Mouse (Mus musculus): Measurements from ENCODE around the gene Efhc2. TPM values are rescaled to one million over a fixed set of nuclear protein-coding genes. Genes with fewer than 3 reads are reported as not detected.

Gene Efhc2
- 0.64 and 0.69 TPM in 2 replicates for polyA plus RNA-seq (2014; fragmentation: Nextera tagmentation; extraction: Ambion mirVana)

DNA sequence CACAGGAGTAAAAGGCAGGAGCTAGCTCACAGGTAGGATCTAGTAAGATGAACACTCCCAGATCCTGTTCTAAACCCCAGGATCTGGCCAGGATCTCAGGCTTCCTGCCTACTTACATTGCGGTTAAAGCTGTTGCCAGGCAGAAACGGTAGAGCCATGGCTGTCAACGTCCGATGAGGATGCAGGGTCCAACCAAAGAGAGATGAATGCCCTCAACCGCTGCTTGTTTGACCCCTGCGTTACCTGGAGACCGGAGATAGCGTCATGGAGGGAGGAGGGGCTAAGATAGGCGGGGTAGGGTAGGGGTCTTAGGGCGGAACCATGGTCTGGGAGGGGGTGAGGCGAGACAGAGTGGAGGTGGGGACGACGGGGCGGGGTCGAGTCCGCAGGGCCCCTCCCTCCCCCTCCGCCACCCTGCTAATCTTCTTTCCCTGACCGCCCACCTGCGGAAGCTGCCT is at the start of gene Efhc2:
Efhc2 (minus strand) TSS at position 243 of the 458 bp plus-strand sequence.
- 10% methylated on average over 10 of the region's 19 CpGs for WGBS
- Histone ChIP-seq H3K27ac (ENCODE audit: low read depth, low read length) (no peak within 1 kb of the TSS), H3K9ac (ENCODE audit: low read length) (no peak within 1 kb of the TSS; the same call in 1 of the 2 replicates), H3K4me2 (ENCODE audit: low read depth, low read length, severe bottlenecking) (peak within 1 kb of the TSS; percentile 46), H3K4me3 (ENCODE audit: low read depth, low read length) (peak within 1 kb of the TSS; percentile 23), H3K27me3 (ENCODE audit: control insufficient read depth, insufficient read depth, low read length) (no peaks in the 10 kb centered on the region), H3K9me3 (ENCODE audit: control insufficient read depth, low read length) (no peaks in the 10 kb centered on the region), H3K4me1 (replicated peaks; ENCODE audit: control insufficient read depth, insufficient read depth, low read length) (no peaks in the 10 kb centered on the region), H3K36me3 (ENCODE audit: control insufficient read depth, insufficient read depth, low read length) (no peaks in the 10 kb centered on the region)
- ATAC-seq (replicated peaks; ENCODE audit: low FRiP score) (peak; percentile 66), DNase-seq (ENCODE audit: low spot score) (peak; percentile 57)

DNA sequence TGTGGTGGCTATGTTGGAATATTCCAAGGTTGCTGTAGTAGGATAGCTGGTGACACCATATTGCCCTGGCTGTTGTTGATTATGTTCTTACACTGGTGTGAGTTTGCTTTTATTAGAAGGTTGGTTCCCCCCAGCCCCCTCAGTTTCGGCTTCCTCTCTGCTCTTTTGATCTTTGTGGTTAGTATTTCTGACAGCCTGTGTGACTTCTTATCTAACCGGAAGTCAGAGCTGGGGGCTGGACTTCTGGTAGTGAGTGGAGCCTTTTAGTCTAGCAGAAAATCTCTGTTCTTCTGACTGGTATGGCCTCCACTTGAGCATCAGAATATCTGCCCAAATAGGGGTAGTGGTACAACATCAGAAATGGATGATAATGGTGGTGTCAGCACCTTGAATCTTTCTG is 45.9 kb upstream of the Efhc2 start:
- Histone ChIP-seq H3K4me1 (replicated peaks; ENCODE audit: control insufficient read depth, insufficient read depth, low read length) (no peaks in the 10 kb centered on the region), H3K27ac (ENCODE audit: low read depth, low read length) (no peak overlapping the region), H3K9ac (ENCODE audit: low read length) (no peak overlapping the region), H3K9me3 (ENCODE audit: control insufficient read depth, low read length) (no peaks in the 10 kb centered on the region), H3K27me3 (ENCODE audit: control insufficient read depth, insufficient read depth, low read length) (no peaks in the 10 kb centered on the region), H3K4me2 (ENCODE audit: low read depth, low read length, severe bottlenecking) (no peak overlapping the region), H3K36me3 (ENCODE audit: control insufficient read depth, insufficient read depth, low read length) (no peaks in the 10 kb centered on the region), H3K4me3 (ENCODE audit: low read depth, low read length) (no peak overlapping the region)
- no peak for DNase-seq (ENCODE audit: low spot score)
- ATAC-seq (replicated peaks; ENCODE audit: low FRiP score) = no peak
- WGBS = 73% methylated on average over 2 of the region's 2 CpGs

DNA sequence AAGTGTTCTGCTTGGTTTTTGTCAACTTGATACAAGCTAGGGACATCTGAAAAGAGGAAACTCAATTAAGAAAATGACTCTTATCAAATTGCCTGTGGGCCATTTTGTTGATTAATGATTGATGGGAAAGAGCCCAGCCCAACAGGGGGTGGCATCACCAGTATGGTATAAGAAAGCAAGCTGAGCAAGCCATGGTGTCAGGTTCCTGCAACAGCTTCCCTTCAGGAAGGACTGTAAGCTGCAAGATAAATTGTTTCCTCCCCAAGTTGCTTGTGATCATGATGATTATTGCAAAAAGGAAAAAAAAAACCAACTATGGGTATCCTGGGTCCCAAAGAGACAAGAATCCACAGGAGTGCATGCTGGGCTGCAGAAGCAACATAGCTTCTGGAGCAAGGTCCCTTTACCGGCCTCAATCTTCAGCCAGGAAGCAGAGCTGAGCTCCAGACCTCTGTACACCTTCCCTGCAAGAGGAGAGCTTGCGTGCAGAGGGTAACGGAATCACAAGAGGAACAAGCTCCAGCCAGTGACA is 18.8 kb downstream of the Efhc2 start:
- no peaks in the 10 kb centered on the region for H3K9me3 ChIP-seq (ENCODE audit: control insufficient read depth, low read length)
- H3K4me3 ChIP-seq (ENCODE audit: low read depth, low read length) = no peak overlapping the region
- no peak overlapping the region for H3K9ac ChIP-seq (ENCODE audit: low read length)
- WGBS = 83% methylated on average over 3 of the region's 3 CpGs
- DNase-seq (ENCODE audit: low spot score) (no peak), ATAC-seq (replicated peaks; ENCODE audit: low FRiP score) (no peak)
- H3K27me3 ChIP-seq (ENCODE audit: control insufficient read depth, insufficient read depth, low read length) = no peaks in the 10 kb centered on the region
- no peak overlapping the region for H3K27ac ChIP-seq (ENCODE audit: low read depth, low read length)
- H3K4me1 ChIP-seq (replicated peaks; ENCODE audit: control insufficient read depth, insufficient read depth, low read length) = no peaks in the 10 kb centered on the region
- H3K36me3 ChIP-seq (ENCODE audit: control insufficient read depth, insufficient read depth, low read length) = no peaks in the 10 kb centered on the region
- no peak overlapping the region for H3K4me2 ChIP-seq (ENCODE audit: low read depth, low read length, severe bottlenecking)

DNA sequence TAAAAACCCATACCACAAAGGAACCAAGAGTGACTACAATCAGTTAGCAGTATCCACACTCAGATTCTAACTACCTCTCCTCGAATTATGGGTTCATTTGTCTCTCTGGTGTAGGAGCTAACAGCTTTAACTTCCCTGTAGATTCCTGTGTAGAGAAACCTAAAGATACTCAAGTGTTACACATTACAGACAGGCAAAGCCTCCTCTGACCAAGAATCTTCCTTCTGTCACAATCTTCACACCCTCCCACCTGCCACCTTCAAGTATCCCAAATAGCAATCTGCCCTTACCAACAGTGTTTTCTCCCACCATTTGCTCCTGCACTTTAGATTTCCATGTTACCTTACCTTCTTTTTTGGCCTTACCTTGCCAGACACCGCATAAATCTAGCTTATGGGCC is 35.3 kb downstream of the Efhc2 start:
- Histone ChIP-seq H3K36me3 (ENCODE audit: control insufficient read depth, insufficient read depth, low read length) (no peaks in the 10 kb centered on the region), H3K9me3 (ENCODE audit: control insufficient read depth, low read length) (no peaks in the 10 kb centered on the region), H3K4me3 (ENCODE audit: low read depth, low read length) (no peak overlapping the region), H3K9ac (ENCODE audit: low read length) (no peak overlapping the region), H3K27ac (ENCODE audit: low read depth, low read length) (no peak overlapping the region), H3K4me1 (replicated peaks; ENCODE audit: control insufficient read depth, insufficient read depth, low read length) (no peaks in the 10 kb centered on the region), H3K27me3 (ENCODE audit: control insufficient read depth, insufficient read depth, low read length) (no peaks in the 10 kb centered on the region), H3K4me2 (ENCODE audit: low read depth, low read length, severe bottlenecking) (no peak overlapping the region)
- ATAC-seq (replicated peaks; ENCODE audit: low FRiP score) = no peak
- 74% methylated on average over 2 of the region's 2 CpGs for WGBS
- DNase-seq (ENCODE audit: low spot score) = no peak

DNA sequence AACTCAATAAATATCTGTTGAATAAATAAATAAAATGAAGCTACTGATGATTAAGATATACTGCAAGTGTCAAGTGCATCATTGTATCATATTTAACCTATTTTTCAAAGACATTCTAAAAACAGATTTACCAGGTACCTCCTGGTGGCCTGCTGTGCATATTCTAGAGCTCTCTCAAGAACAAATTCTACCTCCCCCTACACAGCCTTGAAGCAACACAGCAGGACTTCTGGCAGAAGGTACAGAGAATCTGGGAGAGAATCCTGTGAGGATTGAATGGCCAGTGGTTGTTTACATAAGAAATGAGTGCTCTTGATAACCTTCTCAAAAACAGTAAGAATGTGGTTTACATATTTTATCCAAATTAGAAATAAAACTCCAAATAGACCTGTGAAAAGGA is 94.0 kb downstream of the Efhc2 start:
- H3K27me3 ChIP-seq (ENCODE audit: control insufficient read depth, insufficient read depth, low read length) = no peaks in the 10 kb centered on the region
- no peaks in the 10 kb centered on the region for H3K9me3 ChIP-seq (ENCODE audit: control insufficient read depth, low read length)
- DNase-seq (ENCODE audit: low spot score) = no peak
- H3K27ac ChIP-seq (ENCODE audit: low read depth, low read length) = no peak overlapping the region
- H3K9ac ChIP-seq (ENCODE audit: low read length) = no peak overlapping the region
- no peaks in the 10 kb centered on the region for H3K36me3 ChIP-seq (ENCODE audit: control insufficient read depth, insufficient read depth, low read length)
- no peak overlapping the region for H3K4me3 ChIP-seq (ENCODE audit: low read depth, low read length)
- H3K4me2 ChIP-seq (ENCODE audit: low read depth, low read length, severe bottlenecking) = no peak overlapping the region
- no peak for ATAC-seq (replicated peaks; ENCODE audit: low FRiP score)
- no peaks in the 10 kb centered on the region for H3K4me1 ChIP-seq (replicated peaks; ENCODE audit: control insufficient read depth, insufficient read depth, low read length)

DNA sequence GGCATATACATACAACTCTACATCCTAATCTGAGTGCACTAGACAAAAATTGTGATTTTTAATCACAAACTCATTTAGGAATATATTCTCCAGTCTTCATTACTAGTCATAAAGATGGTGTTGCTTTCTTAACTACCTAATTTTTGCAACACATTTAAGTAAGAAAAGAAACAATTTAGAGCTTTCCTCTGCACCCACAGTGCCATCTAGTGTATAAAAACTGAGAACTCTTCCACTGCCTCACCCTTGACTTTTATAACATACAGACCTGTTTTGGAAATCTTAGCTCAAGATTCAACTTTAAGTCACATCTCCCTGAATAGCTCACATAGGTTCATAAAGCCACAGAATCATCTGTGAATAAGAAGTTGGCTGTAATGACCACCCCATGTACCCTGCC is 101.7 kb downstream of the Efhc2 start:
- H3K4me3 ChIP-seq (ENCODE audit: low read depth, low read length) = no peak overlapping the region
- DNase-seq (ENCODE audit: low spot score) = no peak

DNA sequence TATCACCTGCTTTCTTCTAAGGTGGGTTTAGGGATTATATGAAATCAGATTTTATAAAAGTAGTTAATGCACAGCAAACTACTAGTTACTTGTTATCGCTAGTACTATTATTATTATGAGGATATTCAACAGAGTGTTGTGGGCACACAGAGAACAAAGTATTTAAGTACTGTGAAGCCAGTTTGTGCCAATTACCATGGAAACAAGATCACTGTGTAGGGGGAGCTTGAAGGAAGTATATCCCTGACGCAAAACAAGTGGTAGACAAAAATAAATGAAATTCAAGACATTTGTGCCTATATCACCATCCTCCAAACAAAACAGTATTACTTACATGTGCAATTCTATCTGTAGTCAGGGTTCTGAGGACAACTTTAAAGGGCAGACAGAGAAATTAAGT is 105.7 kb downstream of the Efhc2 start:
- no peaks in the 10 kb centered on the region for H3K27me3 ChIP-seq (ENCODE audit: control insufficient read depth, insufficient read depth, low read length)
- ATAC-seq (replicated peaks; ENCODE audit: low FRiP score) (no peak), DNase-seq (ENCODE audit: low spot score) (no peak)
- no peaks in the 10 kb centered on the region for H3K36me3 ChIP-seq (ENCODE audit: control insufficient read depth, insufficient read depth, low read length)
- no peak overlapping the region for H3K9ac ChIP-seq (ENCODE audit: low read length)
- H3K4me2 ChIP-seq (ENCODE audit: low read depth, low read length, severe bottlenecking) = no peak overlapping the region
- H3K4me3 ChIP-seq (ENCODE audit: low read depth, low read length) = no peak overlapping the region
- 75% methylated on average over 2 of the region's 2 CpGs for WGBS
- H3K4me1 ChIP-seq (replicated peaks; ENCODE audit: control insufficient read depth, insufficient read depth, low read length) = no peaks in the 10 kb centered on the region
- no peak overlapping the region for H3K27ac ChIP-seq (ENCODE audit: low read depth, low read length)
- H3K9me3 ChIP-seq (ENCODE audit: control insufficient read depth, low read length) = no peaks in the 10 kb centered on the region

More for the DNA sequence above, 101.7 kb downstream of the Efhc2 start:
- Histone ChIP-seq H3K9ac (ENCODE audit: low read length) (no peak overlapping the region), H3K4me1 (replicated peaks; ENCODE audit: control insufficient read depth, insufficient read depth, low read length) (no peaks in the 10 kb centered on the region), H3K4me2 (ENCODE audit: low read depth, low read length, severe bottlenecking) (no peak overlapping the region), H3K27me3 (ENCODE audit: control insufficient read depth, insufficient read depth, low read length) (no peaks in the 10 kb centered on the region), H3K27ac (ENCODE audit: low read depth, low read length) (no peak overlapping the region), H3K9me3 (ENCODE audit: control insufficient read depth, low read length) (no peaks in the 10 kb centered on the region), H3K36me3 (ENCODE audit: control insufficient read depth, insufficient read depth, low read length) (no peaks in the 10 kb centered on the region)
- no peak for ATAC-seq (replicated peaks; ENCODE audit: low FRiP score)

DNA sequence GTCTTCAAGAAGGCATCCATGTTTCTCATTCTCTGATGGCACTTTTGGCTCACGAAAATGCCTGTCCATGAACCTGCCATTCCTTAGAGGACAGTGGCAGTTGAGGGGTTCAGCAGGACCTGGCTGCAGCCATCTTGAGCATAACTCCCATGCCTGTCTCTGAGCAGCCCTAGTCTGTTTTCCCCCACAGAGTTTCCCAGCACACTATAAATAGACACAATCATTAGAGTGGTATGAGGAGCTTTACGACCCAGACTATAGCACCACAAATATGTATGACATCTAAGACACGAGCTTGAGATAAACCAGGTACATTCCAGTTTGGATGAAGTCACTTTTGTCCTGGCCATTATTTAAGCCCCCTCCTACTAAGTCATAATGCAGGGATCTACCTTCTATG is 143.4 kb downstream of the Efhc2 start:
- Histone ChIP-seq H3K4me1 (replicated peaks; ENCODE audit: control insufficient read depth, insufficient read depth, low read length) (no peaks in the 10 kb centered on the region), H3K9me3 (ENCODE audit: control insufficient read depth, low read length) (no peaks in the 10 kb centered on the region), H3K36me3 (ENCODE audit: control insufficient read depth, insufficient read depth, low read length) (no peaks in the 10 kb centered on the region), H3K27me3 (ENCODE audit: control insufficient read depth, insufficient read depth, low read length) (no peaks in the 10 kb centered on the region), H3K27ac (ENCODE audit: low read depth, low read length) (no peak overlapping the region), H3K9ac (ENCODE audit: low read length) (no peak overlapping the region), H3K4me3 (ENCODE audit: low read depth, low read length) (no peak overlapping the region), H3K4me2 (ENCODE audit: low read depth, low read length, severe bottlenecking) (no peak overlapping the region)
- DNase-seq (ENCODE audit: low spot score) (no peak), ATAC-seq (replicated peaks; ENCODE audit: low FRiP score) (no peak)
- 84% methylated on average over 3 of the region's 3 CpGs for WGBS

DNA sequence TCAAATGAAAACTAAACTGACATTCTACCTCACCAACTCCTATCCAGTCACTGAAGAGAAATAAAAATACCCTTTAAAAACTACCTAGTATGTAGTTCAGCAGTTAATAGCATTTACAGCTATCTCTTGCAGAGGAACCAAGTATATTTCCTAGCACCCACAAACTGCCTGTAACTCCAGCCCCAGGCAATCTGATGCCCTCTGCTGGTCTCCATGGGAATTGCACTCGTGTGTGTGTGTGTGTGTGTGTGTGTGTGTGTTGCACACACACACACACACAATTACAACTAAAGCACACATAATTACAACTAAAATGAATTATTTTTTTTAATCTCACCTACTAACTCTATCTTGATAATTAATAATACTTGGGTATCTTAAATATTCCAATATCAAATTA is 153.5 kb downstream of the Efhc2 start:
- no peak for ATAC-seq (replicated peaks; ENCODE audit: low FRiP score)
- WGBS = 71% methylated on average over 1 of the region's 1 CpGs

More for the DNA sequence above, 153.5 kb downstream of the Efhc2 start:
- Histone ChIP-seq H3K4me2 (ENCODE audit: low read depth, low read length, severe bottlenecking) (no peak overlapping the region), H3K36me3 (ENCODE audit: control insufficient read depth, insufficient read depth, low read length) (no peaks in the 10 kb centered on the region), H3K27ac (ENCODE audit: low read depth, low read length) (no peak overlapping the region), H3K9me3 (ENCODE audit: control insufficient read depth, low read length) (no peaks in the 10 kb centered on the region), H3K4me3 (ENCODE audit: low read depth, low read length) (no peak overlapping the region), H3K27me3 (ENCODE audit: control insufficient read depth, insufficient read depth, low read length) (no peaks in the 10 kb centered on the region), H3K9ac (ENCODE audit: low read length) (no peak overlapping the region), H3K4me1 (replicated peaks; ENCODE audit: control insufficient read depth, insufficient read depth, low read length) (no peaks in the 10 kb centered on the region)
- no peak for DNase-seq (ENCODE audit: low spot score)
